Mouse (Mus musculus) kidney, postnatal 14 days (tissue): ENCODE measurements around the gene Vmn1r81.

ENCODE experiments used
- DNase-seq: peaks from one replicate; pipeline ENCODE4 v3.0.0; 2022; ENCODE audit warnings: mixed read lengths

Gene Vmn1r81

DNA sequence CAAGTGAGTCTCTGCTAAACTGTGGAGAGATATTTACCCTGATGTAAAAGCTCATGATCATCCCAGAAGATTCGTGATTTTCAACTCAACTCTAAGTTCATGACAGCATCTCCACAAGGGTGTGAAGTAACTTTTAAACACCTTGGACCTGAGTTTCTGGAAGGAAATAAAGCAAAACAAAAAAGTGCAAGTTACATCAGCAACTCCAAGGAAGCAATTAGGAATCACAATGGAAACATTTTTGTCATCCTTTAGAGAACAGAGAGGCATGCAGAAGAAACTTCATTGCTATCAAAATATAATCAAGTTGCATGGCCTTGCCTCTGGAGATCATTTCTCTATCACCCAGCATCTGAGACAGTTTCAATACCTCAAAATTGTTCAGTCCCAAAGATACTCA is at the start of gene Vmn1r81:
Vmn1r81 (minus strand) TSS at position 101 of the 400 bp plus-strand sequence.
- no peak for DNase-seq

DNA sequence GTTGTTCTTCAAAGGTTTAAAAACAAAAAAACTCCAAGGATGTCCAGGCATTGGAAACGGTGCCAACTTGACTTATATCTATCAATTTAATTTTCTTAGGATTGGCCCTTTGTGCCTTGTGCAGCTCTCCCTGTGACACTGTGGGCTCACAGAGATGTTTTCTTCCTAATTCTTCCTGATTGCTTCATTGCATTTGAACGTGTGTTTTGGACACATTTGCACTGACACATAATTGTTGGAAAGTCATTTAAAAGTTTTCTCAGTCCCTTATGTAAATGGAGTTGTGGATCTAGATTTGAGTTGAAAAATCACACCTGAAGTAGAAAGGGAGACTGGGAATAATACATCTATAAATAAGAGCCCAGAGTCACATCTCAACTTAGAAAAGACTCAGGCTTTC is 32.1 kb upstream of the Vmn1r81 start, which contains the start of gene Vmn1r82:
Vmn1r82 (plus strand) TSS at position 301 of the 400 bp plus-strand sequence.
- no peak for DNase-seq

DNA sequence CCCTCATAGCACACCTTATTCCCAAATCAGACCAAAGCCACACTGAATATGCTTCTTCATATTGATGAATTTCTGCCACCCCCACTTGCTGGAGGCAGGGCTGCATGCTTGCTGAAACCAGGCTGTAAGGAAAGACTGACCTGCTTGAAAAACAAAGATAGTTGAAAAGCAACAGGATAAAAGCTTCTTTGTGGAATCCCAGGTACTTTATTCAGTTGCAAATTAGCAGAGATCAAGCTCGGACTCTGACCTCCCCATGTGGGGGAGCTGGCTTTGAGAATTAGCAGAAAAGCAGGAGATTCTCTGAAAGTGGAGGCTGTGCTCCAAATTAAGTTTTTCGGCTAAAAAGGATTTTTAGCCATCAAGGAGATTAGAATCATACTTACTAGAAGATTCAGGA is 63.9 kb downstream of the Vmn1r81 start:
- DNase-seq, result no peak
